Mouse (Mus musculus) CH12.LX (cell line): ENCODE results near the gene Bora. TPM values are rescaled to one million over a fixed set of nuclear protein-coding genes. Genes with fewer than 3 reads are reported as not detected.

Experiments used
- DNase-seq: peaks from one replicate; pipeline ENCODE4 v3.0.0-alpha.2; 2013; ENCODE audit errors: extremely low read depth
- H3K27ac ChIP-seq: 2 replicates; pipeline ENCODE4 v1.5.1; 2012; ENCODE audit warnings: low read depth, mild to moderate bottlenecking, control low read depth, moderate library complexity; ENCODE audit not compliant: insufficient read depth
- H3K27me3 ChIP-seq: replicated peaks from 2 replicates; pipeline ENCODE3; 2012; ENCODE audit warnings: inconsistent platforms
- H3K36me3 ChIP-seq, 2 experiments: replicated peaks in 1 of 2; 2 replicates each; pipeline versions ENCODE3 to v1.6.1; 2012; ENCODE audit warnings: inconsistent platforms in 1 of 2, low read length in 1 of 2, mild to moderate bottlenecking in 1 of 2, mixed read lengths in 1 of 2, moderate library complexity in 1 of 2; ENCODE audit not compliant: control insufficient read depth in 1 of 2, insufficient read depth in 1 of 2
- H3K4me1 ChIP-seq, 2 experiments: 2 replicates each; pipeline ENCODE4 v1.6.1; 2012; ENCODE audit warnings: inconsistent platforms in 1 of 2, moderate library complexity in 1 of 2; ENCODE audit not compliant: insufficient read depth in 2 of 2, control insufficient read depth in 1 of 2
- H3K4me2 ChIP-seq: 2 replicates; pipeline ENCODE4 v1.6.1; 2012; ENCODE audit warnings: low read depth, mild to moderate bottlenecking, control low read depth; ENCODE audit not compliant: poor library complexity, insufficient read depth, severe bottlenecking
- H3K4me3 ChIP-seq, 3 experiments: fragments of 150-350 bp in 1 of 3; sonication (generic) in 1 of 3; replicated peaks in 1 of 3; 2 replicates each; pipeline versions ENCODE3 to v1.5.1; 2011 to 2012; ENCODE audit warnings: low read depth in 2 of 3, low read length in 2 of 3, mild to moderate bottlenecking in 2 of 3, moderate library complexity in 2 of 3, control low read depth in 1 of 3, improper control_type of control experiment in 1 of 3, inconsistent platforms in 1 of 3, mixed read lengths in 1 of 3; ENCODE audit not compliant: poor library complexity in 1 of 3
- H3K79me2 ChIP-seq: replicated peaks from 2 replicates; pipeline ENCODE4 v1.6.1; 2012; ENCODE audit warnings: mild to moderate bottlenecking, moderate library complexity; ENCODE audit not compliant: control insufficient read depth, poor library complexity, insufficient read depth, severe bottlenecking; ENCODE audit errors: extremely low read depth
- H3K9ac ChIP-seq: 2 replicates; pipeline ENCODE4 v1.6.1; 2012; ENCODE audit warnings: low read depth, mild to moderate bottlenecking, control low read depth, moderate library complexity; ENCODE audit not compliant: insufficient read depth
- H3K9me3 ChIP-seq: replicated peaks from 2 replicates; pipeline ENCODE3; 2012; ENCODE audit warnings: low read length, inconsistent platforms, mixed read lengths
- BHLHE40 ChIP-seq: IDR thresholded peaks from 2 replicates; pipeline ENCODE4 v1.6.1; 2011; ENCODE audit warnings: mild to moderate bottlenecking, low read depth, low read length, improper control_type of control experiment
- CTCF ChIP-seq, 2 experiments: IDR thresholded peaks in 1 of 2; conservative IDR thresholded peaks in 1 of 2; 2 replicates each; pipeline ENCODE4 v1.5.1; 2011 to 2012; ENCODE audit warnings: low read depth in 2 of 2, low read length in 2 of 2, improper control_type of control experiment in 1 of 2, inconsistent platforms in 1 of 2, mild to moderate bottlenecking in 1 of 2, moderate library complexity in 1 of 2
- ELF1 ChIP-seq: IDR thresholded peaks from 2 replicates; pipeline ENCODE4 v1.6.1; 2014; ENCODE audit warnings: low read depth, mild to moderate bottlenecking, inconsistent platforms, low read length, improper control_type of control experiment
- EP300 ChIP-seq: IDR thresholded peaks from 2 replicates; pipeline ENCODE4 v1.6.1; 2011; ENCODE audit warnings: low read length, improper control_type of control experiment
- ETS1 ChIP-seq: conservative IDR thresholded peaks from 2 replicates; pipeline ENCODE4 v1.6.1; 2012; ENCODE audit warnings: low read depth, mild to moderate bottlenecking, inconsistent platforms, low read length, improper control_type of control experiment, moderate library complexity
- HCFC1 ChIP-seq: IDR thresholded peaks from 2 replicates; pipeline ENCODE4 v1.6.1; 2012; ENCODE audit warnings: low read depth, mild to moderate bottlenecking, inconsistent platforms, low read length, improper control_type of control experiment
- JUN ChIP-seq: IDR thresholded peaks from 2 replicates; pipeline ENCODE4 v1.6.1; 2011; ENCODE audit warnings: low read depth, mild to moderate bottlenecking, low read length, improper control_type of control experiment, moderate library complexity; ENCODE audit not compliant: insufficient read depth
- JUND ChIP-seq: conservative IDR thresholded peaks from 2 replicates; pipeline ENCODE4 v1.6.1; 2011; ENCODE audit warnings: low read depth, low read length, improper control_type of control experiment
- KAT2A ChIP-seq: IDR thresholded peaks from 2 replicates; pipeline ENCODE4 v1.6.1; 2012; ENCODE audit warnings: low read length, improper control_type of control experiment, inconsistent platforms; ENCODE audit not compliant: insufficient replicate concordance
- MAX ChIP-seq: IDR thresholded peaks from 2 replicates; pipeline ENCODE4 v1.6.1; 2011; ENCODE audit warnings: low read length, improper control_type of control experiment
- MAZ ChIP-seq: IDR thresholded peaks from 2 replicates; pipeline ENCODE4 v1.6.1; 2012; ENCODE audit warnings: low read depth, mild to moderate bottlenecking, inconsistent platforms, low read length, improper control_type of control experiment, moderate library complexity
- MXI1 ChIP-seq: IDR thresholded peaks from 2 replicates; pipeline ENCODE4 v1.6.1; 2011; ENCODE audit warnings: mild to moderate bottlenecking, low read depth, low read length, improper control_type of control experiment
- MYC ChIP-seq: IDR thresholded peaks from 2 replicates; pipeline ENCODE4 v1.6.1; 2011; ENCODE audit warnings: low read depth, mild to moderate bottlenecking, improper control_type of control experiment, low read length
- NELFE ChIP-seq: IDR thresholded peaks from 2 replicates; pipeline ENCODE4 v1.6.1; 2011; ENCODE audit warnings: low read depth, low read length, improper control_type of control experiment
- NRF1 ChIP-seq: IDR thresholded peaks from 2 replicates; pipeline ENCODE4 v1.6.1; 2014; ENCODE audit warnings: low read depth, mild to moderate bottlenecking, inconsistent platforms, low read length, improper control_type of control experiment, moderate library complexity
- PAX5 ChIP-seq: IDR thresholded peaks from 2 replicates; pipeline ENCODE4 v1.6.1; 2012; ENCODE audit warnings: low read length, inconsistent platforms, mixed read lengths
- POLR2A ChIP-seq: IDR thresholded peaks from 2 replicates; pipeline ENCODE4 v1.6.1; 2011; ENCODE audit warnings: low read depth, mild to moderate bottlenecking, improper control_type of control experiment, low read length
- POLR2AphosphoS2 ChIP-seq: IDR thresholded peaks from 2 replicates; pipeline ENCODE4 v1.6.1; 2011; ENCODE audit warnings: low read depth, low read length, improper control_type of control experiment
- RAD21 ChIP-seq: IDR thresholded peaks from 2 replicates; pipeline ENCODE4 v1.6.1; 2011; ENCODE audit warnings: low read depth, mild to moderate bottlenecking, low read length, improper control_type of control experiment, moderate library complexity
- RCOR1 ChIP-seq: conservative IDR thresholded peaks from 2 replicates; pipeline ENCODE4 v1.6.1; 2012; ENCODE audit warnings: low read depth, mild to moderate bottlenecking, inconsistent platforms, low read length, improper control_type of control experiment
- SIN3A ChIP-seq: IDR thresholded peaks from 2 replicates; pipeline ENCODE4 v1.6.1; 2012; ENCODE audit warnings: low read length, improper control_type of control experiment, inconsistent platforms
- SMC3 ChIP-seq: IDR thresholded peaks from 2 replicates; pipeline ENCODE4 v1.6.1; 2011; ENCODE audit warnings: low read depth, low read length, improper control_type of control experiment
- TBP ChIP-seq: conservative IDR thresholded peaks from 2 replicates; pipeline ENCODE4 v1.6.1; 2011; ENCODE audit warnings: low read depth, low read length, improper control_type of control experiment
- UBTF ChIP-seq: IDR thresholded peaks from 2 replicates; pipeline ENCODE4 v1.6.1; 2012; ENCODE audit warnings: low read depth, mild to moderate bottlenecking, inconsistent platforms, low read length, improper control_type of control experiment, moderate library complexity
- USF1 ChIP-seq: IDR thresholded peaks from 2 replicates; pipeline ENCODE4 v1.6.1; 2014; ENCODE audit warnings: low read depth, mild to moderate bottlenecking, inconsistent platforms, low read length, improper control_type of control experiment
- USF2 ChIP-seq: conservative IDR thresholded peaks from 2 replicates; pipeline ENCODE4 v1.6.1; 2011; ENCODE audit warnings: low read depth, low read length, improper control_type of control experiment
- ZC3H11A ChIP-seq: IDR thresholded peaks from 2 replicates; pipeline ENCODE4 v1.6.1; 2012; ENCODE audit warnings: low read depth, mild to moderate bottlenecking, inconsistent platforms, low read length, improper control_type of control experiment
- ZKSCAN1 ChIP-seq: IDR thresholded peaks from 2 replicates; pipeline ENCODE4 v1.6.1; 2012; ENCODE audit warnings: low read depth, inconsistent platforms, low read length, improper control_type of control experiment, borderline replicate concordance
- ZMIZ1 ChIP-seq: IDR thresholded peaks from 2 replicates; pipeline ENCODE4 v1.6.1; 2012; ENCODE audit warnings: low read depth, mild to moderate bottlenecking, inconsistent platforms, low read length, improper control_type of control experiment
- ZNF384 ChIP-seq: IDR thresholded peaks from 2 replicates; pipeline ENCODE4 v1.6.1; 2012; ENCODE audit warnings: low read depth, low read length, improper control_type of control experiment, inconsistent platforms
- dilution Hi-C: fragments of 300-500 bp; cut with MboI; formaldehyde crosslinking; loops from 2 replicates; pipeline ENCODE4 v1.14.3; 2020; ENCODE audit warnings: low sequenced_read_pairs; ENCODE audit not compliant: extremely low pct_unique_long_range_greater_than_20kb, extremely low pct_ligation_motif_present
- in situ Hi-C: fragments of 300-500 bp; cut with MboI; formaldehyde crosslinking; loops from 3 replicates; pipeline ENCODE4 v1.14.3; 2019; ENCODE audit warnings: low sequenced_read_pairs, low pct_ligation_motif_present, low pct_unique_long_range_greater_than_20kb, mixed read lengths
- polyA plus RNA-seq: library from polyadenylated mRNA; unstranded; fragments of >175 nt; gene quantifications from 2 replicates; pipeline ENCODE4 v1.2.1, GENCODE M21; 2012; ENCODE audit warnings: low read depth; ENCODE audit not compliant: insufficient read length
- total RNA-seq, 2 experiments: library from RNA; depleted of rRNA; stranded (reverse); fragments of 300-350 nt in 1 of 2; fragments of >200 nt in 1 of 2; gene quantifications; 2 replicates each; pipeline ENCODE4 v1.2.3; 2012 to 2014

The Bora gene
- total and polyA plus RNA-seq, 3 experiments, result 27.9 to 49.3 (median 44.7) TPM

GRCm38 (mm10) chr14:99099267-99099966 lies 53.4 kb downstream of the Bora start, which contains the start of the genes Pibf1 and Dis3 (continued):
- TF ChIP-seq MYC, result peak; percentile 95
- peak; percentile 95 for TF ChIP-seq POLR2A
- TF ChIP-seq USF2, result no peak
- TF ChIP-seq ZKSCAN1, result no peak
- peak; percentile 93 for TF ChIP-seq HCFC1
- no peak for TF ChIP-seq EP300
- TF ChIP-seq MXI1, result peak; percentile 96
- TF ChIP-seq SMC3, result no peak
- TF ChIP-seq UBTF, result 0 out of 2 replicates have a peak, but pooled peaks have one; percentile 36
- TF ChIP-seq NELFE, result peak; percentile 88
- TF ChIP-seq SIN3A, result peak; percentile 90
- peak; percentile 98 for TF ChIP-seq KAT2A
- peak; percentile 94 for TF ChIP-seq MAX
- no peak for TF ChIP-seq ZNF384

GRCm38 (mm10) chr14:99099967-99100587 lies 54.1 kb downstream of the Bora start:
- H3K9ac ChIP-seq, result peak overlapping the region; percentile 88
- dilution Hi-C loops, result no loop called here
- no peak overlapping the region for H3K27ac ChIP-seq
- in situ Hi-C loops, result no loop called here
- peaks cover 7 to 19% of the 10 kb centered on the region in 2 experiments; a peak in 3 of 4 replicates for H3K4me1 ChIP-seq
- no peaks in the 10 kb centered on the region for H3K9me3 ChIP-seq
- H3K36me3 ChIP-seq, result peaks cover 53 to 69% of the 10 kb centered on the region in 2 experiments
- no peak for TF ChIP-seq ZMIZ1
- TF ChIP-seq MAX, result no peak
- no peak; the same call in 1 of the 2 replicates for TF ChIP-seq POLR2A
- no peak for TF ChIP-seq ZC3H11A
- TF ChIP-seq ZNF384, result peak; percentile 23; the same call in 1 of the 2 replicates
- TF ChIP-seq MAZ, result peak; percentile 34; the same call in 1 of the 2 replicates
- no peak for TF ChIP-seq BHLHE40
- TF ChIP-seq SIN3A, result peak; percentile 3; the same call in 1 of the 2 replicates
- no peak for TF ChIP-seq POLR2AphosphoS2
- TF ChIP-seq TBP, result 0 out of 2 replicates have a peak, but pooled peaks have one; percentile 46
- no peak for TF ChIP-seq PAX5
- TF ChIP-seq RCOR1, result no peak
- no peak for TF ChIP-seq NRF1
- TF ChIP-seq RAD21, result no peak
- TF ChIP-seq ETS1, result no peak
- TF ChIP-seq JUND, result no peak
- TF ChIP-seq MXI1, result no peak
- no peak for TF ChIP-seq USF1
- TF ChIP-seq MYC, result no peak
- no peak for TF ChIP-seq KAT2A
- no peak for TF ChIP-seq SMC3
- peak; percentile 38; the same call in 1 of the 2 replicates for TF ChIP-seq ELF1
- TF ChIP-seq ZKSCAN1, result no peak
- peak; percentile 74 for TF ChIP-seq HCFC1
- TF ChIP-seq NELFE, result no peak
- TF ChIP-seq JUN, result no peak
- TF ChIP-seq CTCF (conservative IDR thresholded peaks at IDR 0.05 in 1 of 2, IDR thresholded peaks at IDR 0.05 in 1 of 2; ENCODE audit: low read depth in 2 of 2, low read length in 2 of 2), result no peak
- no peaks in the 10 kb centered on the region for H3K27me3 ChIP-seq
- H3K4me3 ChIP-seq, result peak overlapping the region; percentile 73 to 99 (median 96)
- peak; percentile 44 for DNase-seq
- H3K79me2 ChIP-seq, result peaks cover 37% of the 10 kb centered on the region
- peak overlapping the region; percentile 66 for H3K4me2 ChIP-seq
